Mouse (Mus musculus) liver, embryonic 14.5 days (tissue): Measurements from ENCODE around the gene Bank1.

Experiments
- CTCF ChIP-seq: IDR thresholded peaks from 2 replicates; pipeline ENCODE4 v1.5.1; 2016; ENCODE audit warnings: antibody characterized with exemption, low read depth, control low read depth
- EP300 ChIP-seq: IDR thresholded peaks from 2 replicates; pipeline ENCODE4 v1.6.1; 2016; ENCODE audit warnings: antibody characterized with exemption, low read depth

- TF ChIP-seq CTCF (no peak), EP300 (no peak)
Measured at GRCm38 (mm10) chr3:136166033-136166361, 159.9 kb downstream of the Bank1 start.
